Comparison of ENCODE assay signal across 8 mouse cellular contexts in genomic region chr9:46229573-46230449, GRCm38 (mm10). TPM values are rescaled to one million over a fixed set of nuclear protein-coding genes. Genes with fewer than 3 reads are reported as not detected.
DNase-seq lines count a peak whose midpoint lies in the region; ATAC-seq and TF ChIP-seq lines count a peak whose summit lies in the region.

No protein-coding gene starts in this region.

- peak overlapping the region; percentile 88 for H3K4me2 ChIP-seq in heart, embryonic 14.5 days (ENCODE audit: low read length)
- peak overlapping the region; percentile 86 for H3K4me2 ChIP-seq in liver, embryonic 11.5 days
- peak overlapping the region; percentile 69 for H3K4me2 ChIP-seq in neural tube, embryonic 11.5 days (ENCODE audit: low read depth)
- H3K4me2 ChIP-seq in stomach, postnatal 0 days (replicated peaks; ENCODE audit: low read depth): peak overlapping the region; percentile 58

- no peak overlapping the region for H3K27ac ChIP-seq in bone marrow macrophage, adult 2 months (ENCODE audit: insufficient read depth, low read depth, low read length)
- no peak overlapping the region for H3K27ac ChIP-seq in heart, embryonic 14.5 days (replicated peaks in 1 of 2; ENCODE audit: control insufficient read depth in 1 of 2, insufficient read depth in 1 of 2, low read depth in 2 of 2, low read length in 2 of 2)
- peak overlapping the region; percentile 49; the same call in 1 of the 2 replicates for H3K27ac ChIP-seq in liver, embryonic 11.5 days (ENCODE audit: low read depth, low read length)
- no peak overlapping the region for H3K27ac ChIP-seq in neural tube, embryonic 11.5 days (ENCODE audit: low read depth, low read length)
- no peak overlapping the region for H3K27ac ChIP-seq in stomach, postnatal 0 days (replicated peaks)

- 16% methylated on average over 37 of the region's 37 CpGs for WGBS in heart, embryonic 14.5 days
- WGBS in liver, embryonic 11.5 days: 16% methylated on average over 37 of the region's 37 CpGs
- WGBS in neural tube, embryonic 11.5 days: 16% methylated on average over 37 of the region's 37 CpGs
- WGBS in stomach, postnatal 0 days: 15% methylated on average over 37 of the region's 37 CpGs

- peak overlapping the region; percentile 52 for H3K4me3 ChIP-seq in bone marrow macrophage, adult 2 months (ENCODE audit: insufficient read depth, low read length)
- H3K4me3 ChIP-seq in heart, embryonic 14.5 days (ENCODE audit: control insufficient read depth in 1 of 2, insufficient read depth in 1 of 2, low read depth in 1 of 2, low read length in 2 of 2): peak overlapping the region; percentile 42 to 44
- H3K4me3 ChIP-seq in liver, embryonic 11.5 days (ENCODE audit: low read depth, low read length): peak overlapping the region; percentile 60
- H3K4me3 ChIP-seq in neural tube, embryonic 11.5 days (ENCODE audit: low read depth, low read length): peak overlapping the region; percentile 38
- H3K4me3 ChIP-seq in stomach, postnatal 0 days (ENCODE audit: low read depth, low read length): peak overlapping the region; percentile 26; the same call in 1 of the 2 replicates

- TF ChIP-seq POLR2A in bone marrow macrophage, adult 2 months (IDR thresholded peaks at IDR 0.05; ENCODE audit: borderline replicate concordance, low read depth, low read length): no peak

- peaks cover 6% of the 10 kb centered on the region for H3K27me3 ChIP-seq in heart, embryonic 14.5 days (ENCODE audit: control insufficient read depth, insufficient read depth, low read length)
- H3K27me3 ChIP-seq in liver, embryonic 11.5 days (replicated peaks; ENCODE audit: control insufficient read depth, insufficient read depth, low read length): no peaks in the 10 kb centered on the region; the same call in none of the 2 replicates
- H3K27me3 ChIP-seq in neural tube, embryonic 11.5 days (ENCODE audit: control insufficient read depth, insufficient read depth, low read length): peaks cover 2% of the 10 kb centered on the region; the same call in 1 of the 2 replicates
- no peaks in the 10 kb centered on the region for H3K27me3 ChIP-seq in stomach, postnatal 0 days (ENCODE audit: control insufficient read depth, insufficient read depth, low read length)

- peak; percentile 67 for TF ChIP-seq CTCF in bone marrow macrophage, adult 2 months (IDR thresholded peaks at IDR 0.05; ENCODE audit: low read depth, low read length)
- peak; percentile 92 for TF ChIP-seq CTCF in stomach, postnatal 0 days (IDR thresholded peaks at IDR 0.05; ENCODE audit: low read depth)

- peak; percentile 40 for DNase-seq in B cell, adult 2 months
- DNase-seq in fibroblast of lung, adult 2 months (ENCODE audit: low read depth): peak; percentile 31
- DNase-seq in kidney, postnatal 10 days: peak; percentile 92
- DNase-seq in liver, embryonic 11.5 days (ENCODE audit: low spot score): peak; percentile 79
- DNase-seq in neural tube, embryonic 11.5 days (ENCODE audit: low spot score): peak; percentile 89
- DNase-seq in stomach, postnatal 0 days (ENCODE audit: low spot score): peak; percentile 91

- H3K9ac ChIP-seq in heart, embryonic 14.5 days (ENCODE audit: low read length): peak overlapping the region; percentile 67
- H3K9ac ChIP-seq in liver, embryonic 11.5 days (ENCODE audit: low read depth, low read length): peak overlapping the region; percentile 71
- peak overlapping the region; percentile 56 for H3K9ac ChIP-seq in neural tube, embryonic 11.5 days (ENCODE audit: low read length)
- peak overlapping the region; percentile 38; the same call in 1 of the 2 replicates for H3K9ac ChIP-seq in stomach, postnatal 0 days (ENCODE audit: low read length)

- H3K36me3 ChIP-seq in heart, embryonic 14.5 days (ENCODE audit: control insufficient read depth, insufficient read depth, low read length): no peaks in the 10 kb centered on the region
- H3K36me3 ChIP-seq in liver, embryonic 11.5 days (ENCODE audit: control insufficient read depth, insufficient read depth, low read length): no peaks in the 10 kb centered on the region
- H3K36me3 ChIP-seq in neural tube, embryonic 11.5 days (ENCODE audit: control insufficient read depth, insufficient read depth, low read length): no peaks in the 10 kb centered on the region
- H3K36me3 ChIP-seq in stomach, postnatal 0 days (ENCODE audit: control insufficient read depth, insufficient read depth, low read length): no peaks in the 10 kb centered on the region

- no peaks in the 10 kb centered on the region for H3K9me3 ChIP-seq in heart, embryonic 14.5 days (ENCODE audit: control insufficient read depth, low read length)
- no peaks in the 10 kb centered on the region for H3K9me3 ChIP-seq in liver, embryonic 11.5 days (ENCODE audit: control insufficient read depth, low read length)
- no peaks in the 10 kb centered on the region for H3K9me3 ChIP-seq in neural tube, embryonic 11.5 days (ENCODE audit: control insufficient read depth, low read length)
- H3K9me3 ChIP-seq in stomach, postnatal 0 days (ENCODE audit: control insufficient read depth, low read length): no peaks in the 10 kb centered on the region

- H3K4me1 ChIP-seq in bone marrow macrophage, adult 2 months (ENCODE audit: control insufficient read depth, insufficient read depth, low read length): peaks cover 3% of the 10 kb centered on the region; the same call in 1 of the 2 replicates
- H3K4me1 ChIP-seq in heart, embryonic 14.5 days (ENCODE audit: control insufficient read depth in 2 of 2, insufficient read depth in 2 of 2, low read length in 2 of 2): peaks cover 6 to 9% of the 10 kb centered on the region in 2 experiments; a peak in 3 of 4 replicates
- H3K4me1 ChIP-seq in liver, embryonic 11.5 days (replicated peaks; ENCODE audit: control insufficient read depth, insufficient read depth, low read length): peaks cover 9% of the 10 kb centered on the region
- H3K4me1 ChIP-seq in neural tube, embryonic 11.5 days (ENCODE audit: control insufficient read depth, insufficient read depth, low read length): no peaks in the 10 kb centered on the region
- H3K4me1 ChIP-seq in stomach, postnatal 0 days (replicated peaks; ENCODE audit: control insufficient read depth, insufficient read depth): 0 out of 2 replicates have a peak, but pooled peaks cover 2% of the 10 kb centered on the region

- TF ChIP-seq EP300 in stomach, postnatal 0 days (optimal IDR thresholded peaks at IDR 0.05): no peak

- peak; percentile 79 for ATAC-seq in heart, embryonic 14.5 days (ENCODE audit: insufficient number of reproducible peaks, insufficient read depth, low FRiP score, low read depth)
- peak; percentile 77 for ATAC-seq in liver, embryonic 11.5 days (replicated peaks; ENCODE audit: low FRiP score)
- ATAC-seq in neural tube, embryonic 11.5 days (ENCODE audit: insufficient read depth, low FRiP score, low TSS enrichment): peak; percentile 85
- peak; percentile 87 for ATAC-seq in stomach, postnatal 0 days (ENCODE audit: low FRiP score, low TSS enrichment)

RNA-seq across cellular contexts. Expression of gene Apoa1, which starts 1.4 kb away (rescaled TPM):
- not detected in 2 replicates for polyA plus RNA-seq in bone marrow macrophage, adult 2 months (2012; ENCODE audit: insufficient read depth, insufficient read length, missing spikeins)
- polyA plus RNA-seq in heart, embryonic 14.5 days (2014; fragmentation: Nextera tagmentation; extraction: Ambion mirVana): 0.59 and 1.5 TPM in 2 replicates
- 1,257 and 1,278 TPM in 2 replicates for polyA plus RNA-seq in liver, embryonic 11.5 days (2014; fragmentation: Nextera tagmentation; extraction: Ambion mirVana)
- polyA plus RNA-seq in neural tube, embryonic 11.5 days (2014; fragmentation: Nextera tagmentation; extraction: Ambion mirVana): 1.4 and 2.1 TPM in 2 replicates
- 318 and 335 TPM in 2 replicates for polyA plus RNA-seq in stomach, postnatal 0 days (2015; fragmentation: Nextera tagmentation; extraction: Ambion mirVana)

RNA-seq across cellular contexts. Expression of gene Apoc3, which starts 5.6 kb away (rescaled TPM):
- polyA plus RNA-seq in bone marrow macrophage, adult 2 months (2012; ENCODE audit: insufficient read depth, insufficient read length, missing spikeins): not detected in 2 replicates
- polyA plus RNA-seq in heart, embryonic 14.5 days (2014; fragmentation: Nextera tagmentation; extraction: Ambion mirVana): not detected in 2 replicates
- 1.4 and 4.2 TPM in 2 replicates for polyA plus RNA-seq in liver, embryonic 11.5 days (2014; fragmentation: Nextera tagmentation; extraction: Ambion mirVana)
- polyA plus RNA-seq in neural tube, embryonic 11.5 days (2014; fragmentation: Nextera tagmentation; extraction: Ambion mirVana): not detected in 2 replicates
- 0.58 and 1.2 TPM in 2 replicates for polyA plus RNA-seq in stomach, postnatal 0 days (2015; fragmentation: Nextera tagmentation; extraction: Ambion mirVana)

RNA-seq across cellular contexts. Expression of gene Apoa4, which starts 10.7 kb away (rescaled TPM):
- not detected in 2 replicates for polyA plus RNA-seq in bone marrow macrophage, adult 2 months (2012; ENCODE audit: insufficient read depth, insufficient read length, missing spikeins)
- polyA plus RNA-seq in heart, embryonic 14.5 days (2014; fragmentation: Nextera tagmentation; extraction: Ambion mirVana): not detected in 2 replicates
- polyA plus RNA-seq in liver, embryonic 11.5 days (2014; fragmentation: Nextera tagmentation; extraction: Ambion mirVana): not detected in 2 replicates
- not detected in 2 replicates for polyA plus RNA-seq in neural tube, embryonic 11.5 days (2014; fragmentation: Nextera tagmentation; extraction: Ambion mirVana)
- 13.7 and 20.3 TPM in 2 replicates for polyA plus RNA-seq in stomach, postnatal 0 days (2015; fragmentation: Nextera tagmentation; extraction: Ambion mirVana)

RNA-seq across cellular contexts. Expression of gene Apoa5, which starts 38.6 kb away (rescaled TPM):
- not detected in 2 replicates for polyA plus RNA-seq in bone marrow macrophage, adult 2 months (2012; ENCODE audit: insufficient read depth, insufficient read length, missing spikeins)
- polyA plus RNA-seq in heart, embryonic 14.5 days (2014; fragmentation: Nextera tagmentation; extraction: Ambion mirVana): not detected in 2 replicates
- polyA plus RNA-seq in liver, embryonic 11.5 days (2014; fragmentation: Nextera tagmentation; extraction: Ambion mirVana): 0.21 and 0.38 TPM in 2 replicates
- polyA plus RNA-seq in neural tube, embryonic 11.5 days (2014; fragmentation: Nextera tagmentation; extraction: Ambion mirVana): not detected in 2 replicates
- polyA plus RNA-seq in stomach, postnatal 0 days (2015; fragmentation: Nextera tagmentation; extraction: Ambion mirVana): 0.47 and 1.0 TPM in 2 replicates

RNA-seq across cellular contexts. Expression of gene Zpr1, which starts 43.1 kb away (rescaled TPM):
- polyA plus RNA-seq in bone marrow macrophage, adult 2 months (2012; ENCODE audit: insufficient read depth, insufficient read length, missing spikeins): 35.5 and 41.6 TPM in 2 replicates
- 31.5 and 33.0 TPM in 2 replicates for polyA plus RNA-seq in heart, embryonic 14.5 days (2014; fragmentation: Nextera tagmentation; extraction: Ambion mirVana)
- polyA plus RNA-seq in liver, embryonic 11.5 days (2014; fragmentation: Nextera tagmentation; extraction: Ambion mirVana): 92.6 and 96.7 TPM in 2 replicates
- 60.3 and 67.6 TPM in 2 replicates for polyA plus RNA-seq in neural tube, embryonic 11.5 days (2014; fragmentation: Nextera tagmentation; extraction: Ambion mirVana)
- 30.8 and 32.6 TPM in 2 replicates for polyA plus RNA-seq in stomach, postnatal 0 days (2015; fragmentation: Nextera tagmentation; extraction: Ambion mirVana)

Comparison
In these comparisons a context has a peak if more than half of its experiments do, and no peak if none do; other contexts are left out.
1. DNase-seq: peak in every context shown above with its lines; median percentile 92 in kidney, postnatal 10 days; 91 in stomach, postnatal 0 days; 89 in neural tube, embryonic 11.5 days; 79 in liver, embryonic 11.5 days; 40 in B cell, adult 2 months; 31 in fibroblast of lung, adult 2 months.
2. RNA of gene Apoa1, which starts 1.4 kb away (polyA plus RNA-seq): 1,257 to 1,278 TPM in liver, embryonic 11.5 days and 318 to 335 TPM in stomach, postnatal 0 days; 0.59 to 1.5 TPM in heart, embryonic 14.5 days, 1.4 to 2.1 TPM in neural tube, embryonic 11.5 days and not detected in bone marrow macrophage, adult 2 months; every median in the first group is over 100 times any median in the second.
3. RNA of gene Apoa4, which starts 10.7 kb away (polyA plus RNA-seq): 13.7 to 20.3 TPM in stomach, postnatal 0 days; not detected in bone marrow macrophage, adult 2 months, not detected in heart, embryonic 14.5 days, not detected in liver, embryonic 11.5 days and not detected in neural tube, embryonic 11.5 days; every median in the first group is over 10 times any median in the second.
4. Peak in every context shown above with its lines, with median percentiles within 50 percentile points of each other: H3K4me3 ChIP-seq, ATAC-seq, H3K4me2 ChIP-seq and H3K9ac ChIP-seq.